Mouse (Mus musculus) cerebellum, adult 2 months (tissue): Measurements from ENCODE around the gene Kcnq2.

Experiments
- CTCF ChIP-seq: fragments of 200-500 bp; IDR thresholded peaks from 2 replicates; pipeline ENCODE4 v1.5.1; 2011; ENCODE audit warnings: low read depth, mild to moderate bottlenecking, control low read depth, low read length, moderate library complexity, borderline replicate concordance; ENCODE audit not compliant: insufficient read depth
- POLR2A ChIP-seq: fragments of 200-500 bp; IDR thresholded peaks from 2 replicates; pipeline ENCODE4 v1.6.1; 2011; ENCODE audit warnings: low read length, control low read depth, borderline replicate concordance; ENCODE audit not compliant: insufficient read depth

DNA sequence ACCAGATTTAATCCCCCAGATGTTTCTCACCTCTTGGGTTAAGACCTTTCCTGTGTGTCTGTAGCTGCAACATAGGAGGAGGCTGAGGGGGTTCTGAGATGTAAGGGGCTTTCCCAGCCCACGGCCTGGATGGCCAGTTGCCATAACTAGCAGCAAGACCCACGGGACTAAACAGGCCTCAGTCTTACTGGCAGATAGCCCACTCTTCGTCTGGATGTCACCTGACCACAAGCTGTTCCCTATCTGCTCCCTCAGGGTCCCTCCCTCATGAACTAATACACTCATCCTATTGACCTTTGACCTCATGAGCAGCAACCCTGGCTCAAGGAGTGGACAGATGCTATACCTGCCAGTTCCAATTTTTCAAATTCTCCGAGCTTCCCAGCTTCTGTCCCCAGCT lies 51.2 kb downstream of the Kcnq2 start:
- no peak for TF ChIP-seq CTCF
- TF ChIP-seq POLR2A, result no peak
